Mouse (Mus musculus): Measurements from ENCODE around the gene Vmn1r165.
"Not testable (repeated sequence)": the region's sequence is repeated elsewhere in the genome, so short reads cannot be mapped to it uniquely, and the experiment has no call there.

The Vmn1r165 gene

DNA sequence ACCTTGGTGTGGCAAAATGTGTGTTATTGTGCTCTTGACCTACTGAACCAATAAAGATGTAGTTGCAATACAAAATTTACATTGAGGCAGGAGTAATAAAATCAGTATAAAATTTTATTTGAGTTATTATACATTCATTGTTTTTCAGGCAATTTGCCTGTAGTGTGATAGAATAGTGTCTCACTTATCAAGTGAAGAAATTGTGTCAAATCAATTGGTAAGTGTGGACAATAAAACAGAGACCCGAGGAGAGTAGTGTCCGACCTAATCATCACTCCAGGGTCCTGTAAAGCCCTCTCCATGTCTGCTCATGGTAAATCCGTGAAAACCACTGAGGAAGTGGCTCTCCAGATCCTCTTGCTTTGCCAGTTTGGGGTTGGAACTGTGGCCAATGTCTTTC is at the start of gene Vmn1r165:
TSS of gene Vmn1r165 (plus strand) at position 301 of the 400 bp plus-strand sequence.
- DNase-seq, result not testable (repeated sequence)

DNA sequence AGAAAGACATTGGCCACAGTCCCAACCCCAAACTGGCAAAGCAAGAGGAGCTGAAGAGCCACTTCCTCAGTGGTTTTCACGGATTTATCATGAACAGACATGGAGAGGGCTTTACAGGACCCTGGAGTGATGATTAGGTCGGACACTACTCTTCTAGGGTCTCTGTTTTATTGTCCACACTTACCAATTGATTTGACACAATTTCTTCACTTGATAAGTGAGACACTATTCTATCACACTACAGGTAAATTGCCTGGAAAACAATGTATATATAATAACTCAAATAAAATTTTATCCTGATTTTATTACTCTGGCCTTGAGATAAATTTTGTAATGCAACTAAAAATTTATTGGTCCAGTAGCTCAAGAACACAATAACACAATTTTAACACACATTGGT is 34.5 kb downstream of the Vmn1r165 start, which contains the start of gene Vmn1r166:
TSS of gene Vmn1r166 (minus strand) at position 101 of the 400 bp plus-strand sequence.
- not testable (repeated sequence) for DNase-seq
